Mouse (Mus musculus) olfactory bulb, adult 2 months (tissue): ENCODE results near the gene Vapb. TPM values are rescaled to one million over a fixed set of nuclear protein-coding genes. Genes with fewer than 3 reads are reported as not detected.

Experiments used
- H3K27ac ChIP-seq: fragments of 200-500 bp; 2 replicates; pipeline ENCODE4 v1.5.1; 2012; ENCODE audit warnings: low read depth, low read length; ENCODE audit not compliant: insufficient read depth
- H3K4me1 ChIP-seq: fragments of 200-500 bp; 2 replicates; pipeline ENCODE4 v1.6.1; 2012; ENCODE audit warnings: low read length; ENCODE audit not compliant: control insufficient read depth, insufficient read depth
- H3K4me3 ChIP-seq: fragments of 200-500 bp; 2 replicates; pipeline ENCODE4 v1.5.1; 2012; ENCODE audit warnings: mild to moderate bottlenecking, low read depth, low read length, moderate library complexity; ENCODE audit not compliant: insufficient read depth
- CTCF ChIP-seq: fragments of 200-500 bp; IDR thresholded peaks from 2 replicates; pipeline ENCODE4 v1.5.1; 2012; ENCODE audit warnings: low read depth, mild to moderate bottlenecking, low read length, moderate library complexity; ENCODE audit not compliant: insufficient read depth
- POLR2A ChIP-seq: fragments of 200-500 bp; IDR thresholded peaks from 2 replicates; pipeline ENCODE4 v1.6.1; 2012; ENCODE audit warnings: mild to moderate bottlenecking, low read depth, low read length, moderate library complexity; ENCODE audit not compliant: insufficient read depth
- whole genome bisulfite sequencing: fragments of 180-500 bp; shearing (Covaris S2); methylation state at CpG from one replicate; pipeline ENCODE4 v1.1.7; 2018; 5-methylcytosine and 5-hydroxymethylcytosine counted together
- polyA plus RNA-seq: library from polyadenylated mRNA; stranded (reverse); fragments of >200 nt; gene quantifications from 2 replicates; pipeline ENCODE4 v1.2.4, GENCODE M21; 2012; ENCODE audit warnings: low replicate concordance; ENCODE audit not compliant: missing spikeins, insufficient read depth, insufficient read length

Gene Vapb
- polyA plus RNA-seq, 1 experiment, result not detected

GRCm38 (mm10) chr2:173795801-173796673 lies 58.7 kb downstream of the Vapb start:
- H3K4me1 ChIP-seq, result peaks cover 28% of the 10 kb centered on the region
- WGBS, result 71% methylated on average over 15 of the region's 15 CpGs
- TF ChIP-seq POLR2A, result no peak
- TF ChIP-seq CTCF, result no peak
- no peak overlapping the region for H3K27ac ChIP-seq
- no peak overlapping the region for H3K4me3 ChIP-seq

- no peak overlapping the region for H3K4me3 ChIP-seq
- H3K27ac ChIP-seq, result no peak overlapping the region
- 79% methylated on average over 4 of the region's 4 CpGs for WGBS
- H3K4me1 ChIP-seq, result peaks cover 23% of the 10 kb centered on the region
- TF ChIP-seq CTCF, result no peak
- no peak for TF ChIP-seq POLR2A
Measured at GRCm38 (mm10) chr2:173796674-173796963, 59.3 kb downstream of the Vapb start.

GRCm38 (mm10) chr2:173799513-173799912 lies 62.2 kb downstream of the Vapb start:
- H3K4me3 ChIP-seq, result no peak overlapping the region
- no peak overlapping the region for H3K27ac ChIP-seq
- WGBS, result 96% methylated on average over 1 of the region's 1 CpGs
- TF ChIP-seq CTCF, result no peak
- TF ChIP-seq POLR2A, result no peak
- peaks cover 3% of the 10 kb centered on the region for H3K4me1 ChIP-seq

GRCm38 (mm10) chr2:173800566-173800965 lies 63.3 kb downstream of the Vapb start:
- 93% methylated on average over 9 of the region's 9 CpGs for WGBS
- H3K4me1 ChIP-seq, result peaks cover 3% of the 10 kb centered on the region
- no peak overlapping the region for H3K4me3 ChIP-seq
- H3K27ac ChIP-seq, result no peak overlapping the region
- no peak for TF ChIP-seq CTCF
- TF ChIP-seq POLR2A, result no peak

- Histone ChIP-seq H3K4me3 (no peak overlapping the region), H3K4me1 (peaks cover 3% of the 10 kb centered on the region), H3K27ac (no peak overlapping the region)
- WGBS, result 87% methylated on average over 11 of the region's 11 CpGs
- TF ChIP-seq CTCF (no peak), POLR2A (no peak)
Measured at GRCm38 (mm10) chr2:173801405-173801876, 64.1 kb downstream of the Vapb start.

- H3K4me1 ChIP-seq, result no peaks in the 10 kb centered on the region
- no peak overlapping the region for H3K27ac ChIP-seq
- H3K4me3 ChIP-seq, result no peak overlapping the region
- TF ChIP-seq CTCF (no peak), POLR2A (no peak)
- 85% methylated on average over 4 of the region's 4 CpGs for whole genome bisulfite sequencing
Measured at GRCm38 (mm10) chr2:173802176-173802575, 64.9 kb downstream of the Vapb start.

GRCm38 (mm10) chr2:173802956-173803355 lies 65.6 kb downstream of the Vapb start:
- 82% methylated on average over 3 of the region's 3 CpGs for WGBS
- H3K27ac ChIP-seq, result no peak overlapping the region
- H3K4me1 ChIP-seq, result no peaks in the 10 kb centered on the region
- TF ChIP-seq CTCF (no peak), POLR2A (no peak)
- no peak overlapping the region for H3K4me3 ChIP-seq

GRCm38 (mm10) chr2:173803827-173804226 lies 66.5 kb downstream of the Vapb start:
- 94% methylated on average over 11 of the region's 11 CpGs for WGBS
- Histone ChIP-seq H3K4me3 (no peak overlapping the region), H3K4me1 (no peaks in the 10 kb centered on the region), H3K27ac (no peak overlapping the region)
- TF ChIP-seq CTCF (no peak), POLR2A (no peak)

- TF ChIP-seq POLR2A (no peak), CTCF (no peak)
- no peaks in the 10 kb centered on the region for H3K4me1 ChIP-seq
Measured at GRCm38 (mm10) chr2:173806621-173807020, 69.3 kb downstream of the Vapb start.

GRCm38 (mm10) chr2:173808942-173809341 lies 71.6 kb downstream of the Vapb start:
- Histone ChIP-seq H3K27ac (no peak overlapping the region), H3K4me1 (no peaks in the 10 kb centered on the region), H3K4me3 (no peak overlapping the region)
- 91% methylated on average over 7 of the region's 7 CpGs for WGBS
- TF ChIP-seq CTCF (no peak), POLR2A (no peak)

More at GRCm38 (mm10) chr2:173806621-173807020, 69.3 kb downstream of the Vapb start:
- H3K27ac ChIP-seq, result no peak overlapping the region
- no peak overlapping the region for H3K4me3 ChIP-seq
- WGBS, result 85% methylated on average over 7 of the region's 7 CpGs
